Mouse (Mus musculus) neural tube, embryonic 12.5 days (tissue): ENCODE data around the gene Spire2. TPM values are rescaled to one million over a fixed set of nuclear protein-coding genes. Genes with fewer than 3 reads are reported as not detected.

Source experiments
- ATAC-seq: fragments of 200-750 bp; cut with Nextera tagmentation; 2 replicates; pipeline ENCODE4 v1.8.0; 2017; ENCODE audit warnings: low read depth, mild to moderate bottlenecking, moderate TSS enrichment, moderate library complexity; ENCODE audit not compliant: low FRiP score
- H3K27ac ChIP-seq: fragments of 300-500 bp; sonication (generic); 2 replicates; pipeline ENCODE4 v1.5.1; 2016
- H3K27me3 ChIP-seq: fragments of 300-500 bp; sonication (generic); replicated peaks from 2 replicates; pipeline ENCODE4 v1.6.1; 2016; ENCODE audit warnings: mild to moderate bottlenecking
- H3K36me3 ChIP-seq: fragments of 300-500 bp; sonication (generic); 2 replicates; pipeline ENCODE4 v1.6.1; 2016; ENCODE audit warnings: mild to moderate bottlenecking
- H3K4me1 ChIP-seq: fragments of 300-500 bp; sonication (generic); 2 replicates; pipeline ENCODE4 v1.6.1; 2016
- H3K4me2 ChIP-seq: fragments of 300-500 bp; sonication (generic); replicated peaks from 2 replicates; pipeline ENCODE4 v1.6.1; 2016; ENCODE audit warnings: mild to moderate bottlenecking
- H3K4me3 ChIP-seq: fragments of 300-500 bp; sonication (generic); 2 replicates; pipeline ENCODE4 v1.5.1; 2016
- H3K9ac ChIP-seq: fragments of 300-500 bp; sonication (generic); 2 replicates; pipeline ENCODE4 v1.6.1; 2016; ENCODE audit warnings: mild to moderate bottlenecking
- H3K9me3 ChIP-seq: fragments of 300-500 bp; sonication (generic); 2 replicates; pipeline ENCODE4 v1.6.1; 2016; ENCODE audit warnings: mild to moderate bottlenecking
- WGBS: fragments of 180-500 bp; shearing (Covaris S2); methylation state at CpG from one replicate; pipeline ENCODE4 v1.1.7; 2016; 5-methylcytosine and 5-hydroxymethylcytosine counted together
- polyA plus RNA-seq: library from polyadenylated mRNA; unstranded; fragments of >200 nt; fragmentation: Nextera tagmentation; extraction: Ambion mirVana; gene quantifications from 2 replicates; pipeline ENCODE4 v1.2.1, GENCODE M21; 2016

The Spire2 gene
- polyA plus RNA-seq, 1 experiment from 2014 or later, result 35.6 TPM

DNA sequence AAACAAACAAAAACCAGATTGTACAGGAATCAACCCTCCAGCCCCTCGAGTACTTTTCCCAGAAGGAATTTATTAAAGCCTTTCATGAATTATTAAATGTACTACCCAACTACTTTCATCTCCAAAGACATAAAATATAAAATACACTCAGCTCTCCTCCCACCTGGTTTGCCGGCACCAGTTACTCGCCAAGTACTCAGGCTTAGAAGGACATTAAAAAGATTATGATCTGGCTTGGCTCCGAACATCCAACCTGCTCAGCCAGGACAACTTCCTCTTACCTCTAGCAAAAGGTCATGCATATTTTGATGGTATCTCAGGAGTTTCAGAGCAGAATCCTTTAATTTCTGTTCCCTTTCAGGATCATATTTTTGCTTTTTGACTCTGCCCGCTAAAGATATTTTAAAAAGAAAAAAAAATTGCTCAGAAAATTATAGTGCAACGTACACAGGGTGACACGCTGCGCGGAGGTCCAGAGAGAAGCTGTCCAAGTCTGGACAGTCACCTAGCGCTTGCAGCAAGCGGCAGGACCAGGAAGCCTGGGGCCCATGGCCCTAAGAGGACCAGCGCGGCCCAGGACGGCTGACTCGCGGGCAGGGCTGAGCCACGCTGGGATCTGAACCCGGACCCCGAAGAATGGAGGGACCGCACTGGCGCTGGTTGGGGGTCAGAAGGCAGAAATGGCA, 14.6 kb upstream of the Spire2 start:
- no peaks in the 10 kb centered on the region for H3K9me3 ChIP-seq
- ATAC-seq, result peak; percentile 76
- 9% methylated on average over 21 of the region's 21 CpGs for WGBS
- H3K27me3 ChIP-seq, result no peaks in the 10 kb centered on the region
- H3K36me3 ChIP-seq, result no peaks in the 10 kb centered on the region
- peaks cover 15% of the 10 kb centered on the region for H3K4me1 ChIP-seq
- peak overlapping the region; percentile 57 for H3K4me3 ChIP-seq
- H3K9ac ChIP-seq, result peak overlapping the region; percentile 64
- no peak overlapping the region for H3K27ac ChIP-seq
- H3K4me2 ChIP-seq, result peak overlapping the region; percentile 80

DNA sequence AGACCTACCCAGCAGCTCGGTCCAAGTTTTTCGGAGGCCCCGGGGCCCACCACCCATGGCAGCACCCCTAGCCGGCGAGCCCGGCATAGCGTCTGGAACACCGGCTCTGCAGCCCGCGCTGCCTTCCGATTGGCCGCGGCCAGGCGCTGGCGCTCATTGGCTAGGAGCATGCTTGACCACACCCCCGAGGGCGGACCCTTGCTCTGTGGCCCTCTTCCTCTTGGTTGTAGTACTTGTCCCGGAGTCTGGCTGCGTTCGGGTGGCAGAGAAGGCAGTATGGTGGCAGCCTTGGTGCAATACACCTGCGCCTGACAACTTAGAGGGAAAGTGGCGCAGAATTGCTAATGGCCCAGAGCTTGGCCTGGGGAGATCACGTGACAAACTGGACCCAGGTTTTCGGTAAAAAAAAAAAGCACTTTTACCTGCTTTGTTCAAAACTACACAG, 14.0 kb upstream of the Spire2 start, which contains the start of gene Fanca:
Gene Fanca, minus strand, starts transcription at position 110 of the 445 bp plus-strand sequence.
- under 1% methylated on average over 24 of the region's 24 CpGs for WGBS
- ATAC-seq, result peak; percentile 98
- no peaks in the 10 kb centered on the region for H3K36me3 ChIP-seq
- no peaks in the 10 kb centered on the region for H3K27me3 ChIP-seq
- no peaks in the 10 kb centered on the region for H3K9me3 ChIP-seq
- H3K27ac ChIP-seq, result no peak within 1 kb of the TSS
- H3K9ac ChIP-seq, result peak within 1 kb of the TSS; percentile 64
- H3K4me1 ChIP-seq, result peaks cover 15% of the 10 kb centered on the region
- H3K4me3 ChIP-seq, result peak within 1 kb of the TSS; percentile 57
- peak within 1 kb of the TSS; percentile 80 for H3K4me2 ChIP-seq

DNA sequence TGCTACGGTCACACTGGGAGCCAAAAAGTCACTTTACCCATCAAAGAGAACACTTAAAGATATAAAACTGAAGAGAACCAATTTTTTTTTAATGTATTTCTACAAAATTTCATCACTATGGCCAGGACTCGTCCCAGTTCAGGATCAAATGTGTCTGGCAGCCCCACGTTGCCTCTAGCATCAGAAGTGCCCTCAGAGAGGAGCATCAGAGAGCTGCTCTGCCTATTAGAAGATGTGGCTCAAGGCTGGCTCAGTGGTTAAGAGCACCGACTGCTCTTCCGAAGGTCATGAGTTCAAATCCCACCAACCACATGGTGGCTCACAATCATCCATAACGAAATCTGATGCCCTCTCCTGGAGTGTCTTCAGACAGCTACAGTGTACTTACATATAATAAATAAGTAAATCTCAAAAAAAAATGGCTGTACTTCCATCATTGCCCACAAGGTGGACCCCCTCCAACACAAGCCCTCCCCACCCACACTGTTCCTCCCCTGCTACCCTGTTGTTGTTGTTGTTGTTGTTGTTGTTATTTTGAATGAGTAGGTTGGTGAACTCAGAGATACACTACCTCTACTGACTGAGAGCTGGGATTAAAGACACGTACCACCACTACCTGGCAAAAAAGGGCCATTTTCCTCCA, 12.9 kb upstream of the Spire2 start:
- H3K4me2 ChIP-seq, result no peak overlapping the region
- H3K4me3 ChIP-seq, result no peak overlapping the region
- no peaks in the 10 kb centered on the region for H3K36me3 ChIP-seq
- H3K27me3 ChIP-seq, result no peaks in the 10 kb centered on the region
- WGBS, result 37% methylated on average over 7 of the region's 7 CpGs
- H3K27ac ChIP-seq, result no peak overlapping the region
- no peaks in the 10 kb centered on the region for H3K9me3 ChIP-seq
- no peak for ATAC-seq
- H3K9ac ChIP-seq, result no peak overlapping the region
- peaks cover 15% of the 10 kb centered on the region for H3K4me1 ChIP-seq

DNA sequence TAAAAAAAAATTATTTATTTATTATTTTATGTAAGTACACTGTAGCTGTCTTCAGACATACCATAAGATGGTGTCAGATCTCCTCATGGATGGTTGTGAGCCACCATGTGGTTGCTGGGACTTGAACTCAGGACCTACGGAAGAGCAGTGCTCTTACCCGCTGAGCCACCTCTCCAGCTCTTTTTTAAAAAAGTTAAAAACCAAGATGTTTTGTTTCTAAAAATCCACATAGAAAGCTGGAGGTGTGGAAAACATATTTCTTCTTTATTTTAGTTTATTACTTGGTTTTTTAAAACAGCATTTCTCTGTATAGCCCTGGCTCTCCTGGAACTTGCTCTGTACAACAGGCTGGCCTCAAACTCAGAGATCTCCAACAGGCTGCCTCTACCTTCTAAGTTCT, 4.0 kb upstream of the Spire2 start:
- WGBS, result 96% methylated on average over 2 of the region's 2 CpGs
- no peak overlapping the region for H3K27ac ChIP-seq
- no peaks in the 10 kb centered on the region for H3K27me3 ChIP-seq
- no peak overlapping the region for H3K9ac ChIP-seq
- H3K4me1 ChIP-seq, result 0 out of 2 replicates have a peak, but pooled peaks cover 5% of the 10 kb centered on the region
- ATAC-seq, result no peak
- no peaks in the 10 kb centered on the region for H3K9me3 ChIP-seq
- H3K36me3 ChIP-seq, result no peaks in the 10 kb centered on the region
- H3K4me3 ChIP-seq, result no peak overlapping the region
- H3K4me2 ChIP-seq, result no peak overlapping the region

DNA sequence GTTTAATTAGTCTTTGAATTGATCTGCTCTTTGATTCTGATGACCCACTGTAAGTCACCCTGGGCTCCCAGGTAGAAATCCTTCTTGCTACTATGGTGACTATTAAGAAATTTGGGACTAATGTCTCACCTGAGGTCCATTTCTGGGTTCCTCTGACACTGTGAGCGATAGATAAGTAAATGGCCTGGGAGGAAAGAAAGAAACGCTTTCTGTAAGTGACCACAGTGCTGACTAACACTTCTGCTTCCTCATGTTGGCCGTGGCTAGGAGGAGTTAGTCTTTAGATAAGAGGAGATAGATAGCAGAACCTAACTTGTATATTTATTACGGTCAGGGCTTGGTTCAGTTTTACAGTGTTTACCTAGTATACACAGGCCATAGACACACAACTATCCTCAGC, 3.2 kb upstream of the Spire2 start:
- H3K27me3 ChIP-seq, result no peaks in the 10 kb centered on the region
- H3K4me2 ChIP-seq, result no peak overlapping the region
- H3K9ac ChIP-seq, result no peak overlapping the region
- WGBS, result 91% methylated on average over 4 of the region's 4 CpGs
- no peaks in the 10 kb centered on the region for H3K9me3 ChIP-seq
- H3K4me1 ChIP-seq, result peaks cover 12% of the 10 kb centered on the region
- H3K36me3 ChIP-seq, result no peaks in the 10 kb centered on the region
- ATAC-seq, result no peak
- no peak overlapping the region for H3K27ac ChIP-seq
- no peak overlapping the region for H3K4me3 ChIP-seq

DNA sequence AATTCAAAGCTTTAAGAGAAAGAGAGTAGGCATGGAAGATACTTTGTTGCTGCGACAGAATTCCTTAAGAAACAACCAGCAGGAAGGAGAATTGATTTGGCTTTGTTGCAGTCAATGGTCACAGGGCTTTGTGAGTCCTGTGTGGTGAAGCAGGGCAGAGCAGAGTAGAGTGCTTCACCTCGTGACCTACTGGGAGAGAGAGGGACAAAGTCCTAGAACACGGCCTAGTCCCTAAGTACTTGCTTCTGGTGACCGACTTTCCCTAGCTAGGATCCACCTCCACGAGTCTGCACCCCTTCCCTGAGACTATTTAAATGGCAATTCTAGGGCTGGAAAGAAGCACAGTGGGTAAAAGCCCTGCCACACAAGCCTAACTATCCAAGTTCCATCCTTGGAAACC, 2.6 kb upstream of the Spire2 start:
- peaks cover 17% of the 10 kb centered on the region for H3K4me1 ChIP-seq
- no peaks in the 10 kb centered on the region for H3K36me3 ChIP-seq
- H3K9me3 ChIP-seq, result no peaks in the 10 kb centered on the region
- H3K9ac ChIP-seq, result no peak overlapping the region
- no peaks in the 10 kb centered on the region for H3K27me3 ChIP-seq
- 75% methylated on average over 5 of the region's 5 CpGs for WGBS
- ATAC-seq, result no peak
- H3K4me2 ChIP-seq, result no peak overlapping the region
- H3K27ac ChIP-seq, result no peak overlapping the region
- H3K4me3 ChIP-seq, result no peak overlapping the region

DNA sequence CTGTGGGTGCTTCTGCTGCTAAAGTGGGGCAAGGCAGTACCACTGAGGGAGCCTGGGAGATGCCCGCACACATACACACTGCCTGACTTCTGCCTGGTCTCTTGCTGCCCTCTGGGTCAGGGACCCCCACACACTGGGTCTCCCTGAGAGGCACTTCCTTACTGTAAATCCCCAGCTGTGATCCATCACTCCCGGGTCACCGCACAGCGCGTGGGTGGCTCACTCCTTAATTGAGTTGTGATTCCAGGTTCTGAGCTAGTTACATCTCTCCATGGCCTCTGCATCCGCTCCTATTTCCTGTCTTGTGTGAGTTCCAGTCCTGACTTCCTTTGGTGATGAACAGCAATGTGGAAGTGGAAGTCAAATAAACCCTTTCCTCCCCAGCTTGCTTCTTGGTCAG, 1.8 kb upstream of the Spire2 start:
- no peak for ATAC-seq
- H3K36me3 ChIP-seq, result no peaks in the 10 kb centered on the region
- H3K27ac ChIP-seq, result no peak overlapping the region
- no peak overlapping the region for H3K4me2 ChIP-seq
- 74% methylated on average over 6 of the region's 6 CpGs for WGBS
- no peak overlapping the region for H3K4me3 ChIP-seq
- no peak overlapping the region for H3K9ac ChIP-seq
- no peaks in the 10 kb centered on the region for H3K27me3 ChIP-seq
- H3K9me3 ChIP-seq, result no peaks in the 10 kb centered on the region
- H3K4me1 ChIP-seq, result peaks cover 17% of the 10 kb centered on the region

DNA sequence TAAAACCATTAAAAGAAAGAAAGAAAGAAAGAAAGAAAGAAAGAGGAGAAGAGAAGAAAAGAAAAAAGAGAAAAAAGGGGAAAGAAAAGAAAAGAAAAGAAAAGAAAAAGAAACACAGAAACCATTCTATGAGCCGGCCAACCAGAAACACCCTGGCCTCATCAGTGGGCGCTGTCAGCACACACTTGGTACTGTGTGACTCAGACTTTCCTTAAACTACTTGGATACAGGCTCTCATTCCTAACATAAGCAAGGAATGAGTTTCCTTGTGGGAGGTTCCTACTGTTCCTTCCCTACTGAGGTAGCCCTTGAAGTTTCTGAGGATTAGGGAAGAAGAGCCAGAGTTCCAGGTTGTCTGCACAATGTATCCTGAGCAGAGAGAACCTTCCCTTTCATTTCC, 1.2 kb upstream of the Spire2 start:
- no peak overlapping the region for H3K27ac ChIP-seq
- H3K4me1 ChIP-seq, result peaks cover 17% of the 10 kb centered on the region
- H3K4me3 ChIP-seq, result no peak overlapping the region
- no peak for ATAC-seq
- H3K36me3 ChIP-seq, result no peaks in the 10 kb centered on the region
- no peaks in the 10 kb centered on the region for H3K27me3 ChIP-seq
- H3K4me2 ChIP-seq, result peak overlapping the region; percentile 80; the same call in 1 of the 2 replicates
- H3K9ac ChIP-seq, result no peak overlapping the region
- WGBS, result 83% methylated on average over 2 of the region's 2 CpGs
- no peaks in the 10 kb centered on the region for H3K9me3 ChIP-seq

DNA sequence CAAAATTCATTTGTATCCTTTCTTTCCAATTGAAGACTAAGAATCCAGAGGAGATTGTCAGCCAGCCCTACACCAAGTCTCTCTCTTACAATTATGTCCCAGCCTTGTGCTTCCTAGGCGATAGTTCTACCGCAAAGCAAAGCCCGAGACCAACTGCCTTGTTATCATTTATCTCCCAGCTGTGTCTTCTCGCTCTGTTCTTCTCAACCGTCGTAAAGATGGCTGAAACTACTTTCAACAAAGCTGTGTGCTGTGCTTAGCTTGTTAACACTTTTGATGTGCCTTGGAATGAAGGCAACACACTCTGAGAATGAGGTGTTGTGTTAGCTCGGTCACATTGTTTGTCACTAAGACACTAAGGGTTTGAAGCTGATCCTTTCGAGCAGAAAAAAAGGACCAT, 703 bp upstream of the Spire2 start:
- H3K4me2 ChIP-seq, result peak overlapping the region; percentile 80
- H3K9me3 ChIP-seq, result no peaks in the 10 kb centered on the region
- H3K4me3 ChIP-seq, result peak overlapping the region; percentile 76
- H3K27ac ChIP-seq, result peak overlapping the region; percentile 74; the same call in 1 of the 2 replicates
- no peak overlapping the region for H3K9ac ChIP-seq
- 23% methylated on average over 8 of the region's 8 CpGs for WGBS
- ATAC-seq, result 0 out of 2 replicates have a peak, but pooled peaks have one; percentile 1
- no peaks in the 10 kb centered on the region for H3K36me3 ChIP-seq
- H3K4me1 ChIP-seq, result peaks cover 17% of the 10 kb centered on the region
- H3K27me3 ChIP-seq, result no peaks in the 10 kb centered on the region

DNA sequence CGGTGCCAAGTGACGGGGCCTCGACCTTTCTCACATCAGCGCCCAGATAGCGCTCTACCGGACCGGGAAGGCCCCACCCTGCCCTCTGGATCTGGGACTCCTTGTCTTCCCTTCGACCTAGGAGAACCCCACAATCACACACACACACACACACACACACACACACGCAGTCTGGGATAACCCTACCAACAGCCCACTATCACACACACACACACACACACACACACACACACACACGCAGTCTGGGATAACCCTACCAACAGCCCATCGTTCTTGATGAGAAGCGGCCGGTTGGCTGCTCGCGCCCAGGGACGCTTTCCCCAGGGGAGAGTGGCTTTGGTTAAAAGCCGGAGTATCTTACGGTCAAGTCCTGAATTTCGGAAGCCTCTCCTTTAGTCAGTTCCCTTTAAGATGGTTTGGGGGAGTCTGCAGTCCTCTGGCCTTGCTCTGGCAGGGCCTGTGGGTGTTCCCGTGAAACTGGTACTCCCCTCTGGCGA, 626 bp downstream of the Spire2 start:
- Histone ChIP-seq H3K9ac (peak overlapping the region; percentile 86), H3K36me3 (no peaks in the 10 kb centered on the region), H3K27me3 (no peaks in the 10 kb centered on the region), H3K4me1 (peaks cover 17% of the 10 kb centered on the region), H3K9me3 (no peaks in the 10 kb centered on the region), H3K4me3 (peak overlapping the region; percentile 76), H3K4me2 (peak overlapping the region; percentile 80), H3K27ac (peak overlapping the region; percentile 74)
- peak; percentile 52 for ATAC-seq
- WGBS, result 2% methylated on average over 21 of the region's 21 CpGs

DNA sequence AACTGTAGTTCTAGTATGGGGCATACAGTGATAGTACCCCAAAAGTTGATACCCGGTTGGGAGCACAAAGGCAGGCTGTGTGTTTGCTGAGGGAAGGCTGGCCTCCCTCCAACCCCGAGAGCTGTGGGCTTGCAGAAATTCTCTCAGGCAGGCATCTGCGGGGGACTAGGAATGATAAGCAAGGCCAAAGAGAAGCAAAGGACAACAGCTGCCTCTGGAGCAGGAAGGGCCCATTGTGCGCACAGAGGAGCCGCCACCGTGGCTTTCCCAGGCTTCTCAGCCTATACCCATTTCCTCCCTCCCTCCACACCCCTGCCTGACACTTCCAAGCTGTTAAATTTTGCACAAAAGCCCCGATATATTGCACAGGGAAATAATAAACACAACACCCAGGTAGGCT, 1.4 kb downstream of the Spire2 start:
- Histone ChIP-seq H3K27me3 (no peaks in the 10 kb centered on the region), H3K4me2 (peak overlapping the region; percentile 80), H3K4me1 (peaks cover 17% of the 10 kb centered on the region), H3K9me3 (no peaks in the 10 kb centered on the region), H3K9ac (peak overlapping the region; percentile 86), H3K36me3 (no peaks in the 10 kb centered on the region), H3K27ac (peak overlapping the region; percentile 77), H3K4me3 (peak overlapping the region; percentile 76)
- under 1% methylated on average over 7 of the region's 7 CpGs for WGBS
- ATAC-seq, result no peak; the same call in 1 of the 2 replicates

DNA sequence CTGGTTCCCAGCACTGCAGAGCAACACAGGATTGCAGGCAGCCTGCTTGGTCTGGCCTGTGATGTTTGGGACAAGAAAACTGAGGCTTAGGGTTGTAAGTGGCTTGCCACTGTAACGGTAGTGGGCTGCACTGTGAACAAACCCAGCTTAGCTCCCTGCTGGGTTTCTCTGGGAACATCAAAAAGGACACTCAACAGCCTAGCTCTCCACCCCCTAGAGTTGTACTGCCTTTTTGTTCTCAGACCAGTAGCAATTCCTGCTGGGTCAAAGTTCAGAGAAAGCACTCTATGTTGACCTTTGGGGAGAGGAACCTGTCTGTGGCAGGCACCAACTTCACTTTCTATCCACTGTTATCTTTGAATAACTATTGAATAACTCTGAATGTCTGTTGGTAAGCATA, 2.0 kb downstream of the Spire2 start:
- peak overlapping the region; percentile 77 for H3K27ac ChIP-seq
- peak overlapping the region; percentile 76 for H3K4me3 ChIP-seq
- WGBS, result 5% methylated on average over 1 of the region's 1 CpGs
- peaks cover 1% of the 10 kb centered on the region; the same call in 1 of the 2 replicates for H3K36me3 ChIP-seq
- peak overlapping the region; percentile 80 for H3K4me2 ChIP-seq
- no peaks in the 10 kb centered on the region for H3K27me3 ChIP-seq
- ATAC-seq, result no peak
- peak overlapping the region; percentile 86 for H3K9ac ChIP-seq
- peaks cover 17% of the 10 kb centered on the region for H3K4me1 ChIP-seq
- H3K9me3 ChIP-seq, result no peaks in the 10 kb centered on the region
